Mouse (Mus musculus): ENCODE data around the gene Tns1. TPM values are rescaled to one million over a fixed set of nuclear protein-coding genes. Genes with fewer than 3 reads are reported as not detected.

Gene Tns1
- total and polyA plus RNA-seq, 2 experiments from 2014 or later = 11.7 to 28.0 TPM

- WGBS = 67% methylated on average over 14 of the region's 14 CpGs
- Histone ChIP-seq H3K4me3 (ENCODE audit: low read length) (no peak overlapping the region), H3K27ac (no peak overlapping the region), H3K27me3 (ENCODE audit: insufficient read depth, low read length) (no peaks in the 10 kb centered on the region), H3K36me3 (ENCODE audit: insufficient read depth, low read length) (no peaks in the 10 kb centered on the region), H3K4me1 (ENCODE audit: insufficient read depth, low read length) (no peaks in the 10 kb centered on the region), H3K4me2 (ENCODE audit: low read depth, low read length) (no peak overlapping the region), H3K9ac (replicated peaks; ENCODE audit: low read length) (no peak overlapping the region), H3K9me3 (ENCODE audit: low read length) (no peaks in the 10 kb centered on the region)
- TF ChIP-seq CTCF (IDR thresholded peaks at IDR 0.05; ENCODE audit: low read depth) = no peak
- DNase-seq (ENCODE audit: low spot score) (no peak), ATAC-seq (no peak)
Observed at GRCm38 (mm10) chr1:74156381-74156910, 32.2 kb upstream of the Tns1 start.

- Histone ChIP-seq H3K9me3 (ENCODE audit: low read length) (no peaks in the 10 kb centered on the region), H3K4me1 (ENCODE audit: insufficient read depth, low read length) (no peaks in the 10 kb centered on the region), H3K4me2 (ENCODE audit: low read depth, low read length) (no peak overlapping the region), H3K27me3 (ENCODE audit: insufficient read depth, low read length) (no peaks in the 10 kb centered on the region), H3K27ac (no peak overlapping the region), H3K9ac (replicated peaks; ENCODE audit: low read length) (no peak overlapping the region), H3K4me3 (ENCODE audit: low read length) (no peak overlapping the region), H3K36me3 (ENCODE audit: insufficient read depth, low read length) (no peaks in the 10 kb centered on the region)
- 94% methylated on average over 6 of the region's 6 CpGs for WGBS
- ATAC-seq (no peak), DNase-seq (ENCODE audit: low spot score) (no peak)
- TF ChIP-seq CTCF (IDR thresholded peaks at IDR 0.05; ENCODE audit: low read depth) = no peak
Observed at GRCm38 (mm10) chr1:74155435-74156012, 31.3 kb upstream of the Tns1 start.

GRCm38 (mm10) chr1:74153461-74154184 is 29.4 kb upstream of the Tns1 start, which contains the start of gene Cxcr2:
Gene Cxcr2 (plus strand): TSS chr1:74153989.
- TF ChIP-seq CTCF (IDR thresholded peaks at IDR 0.05; ENCODE audit: low read depth) = no peak
- H3K4me2 ChIP-seq (ENCODE audit: low read depth, low read length) = no peak within 1 kb of the TSS
- no peaks in the 10 kb centered on the region for H3K36me3 ChIP-seq (ENCODE audit: insufficient read depth, low read length)
- no peaks in the 10 kb centered on the region for H3K4me1 ChIP-seq (ENCODE audit: insufficient read depth, low read length)
- H3K27me3 ChIP-seq (ENCODE audit: insufficient read depth, low read length) = no peaks in the 10 kb centered on the region
- no peak within 1 kb of the TSS for H3K27ac ChIP-seq
- 77% methylated on average over 8 of the region's 8 CpGs for WGBS
- H3K4me3 ChIP-seq (ENCODE audit: low read length) = no peak within 1 kb of the TSS
- H3K9me3 ChIP-seq (ENCODE audit: low read length) = no peaks in the 10 kb centered on the region
- DNase-seq (ENCODE audit: low spot score) (no peak), ATAC-seq (no peak)
- H3K9ac ChIP-seq (replicated peaks; ENCODE audit: low read length) = no peak within 1 kb of the TSS

GRCm38 (mm10) chr1:74151091-74151490 is 26.8 kb upstream of the Tns1 start:
- Histone ChIP-seq H3K4me1 (ENCODE audit: insufficient read depth, low read length) (no peaks in the 10 kb centered on the region), H3K4me2 (ENCODE audit: low read depth, low read length) (no peak overlapping the region), H3K27me3 (ENCODE audit: insufficient read depth, low read length) (no peaks in the 10 kb centered on the region), H3K9ac (replicated peaks; ENCODE audit: low read length) (no peak overlapping the region), H3K4me3 (ENCODE audit: low read length) (no peak overlapping the region), H3K36me3 (ENCODE audit: insufficient read depth, low read length) (no peaks in the 10 kb centered on the region), H3K27ac (no peak overlapping the region), H3K9me3 (ENCODE audit: low read length) (no peaks in the 10 kb centered on the region)
- 82% methylated on average over 3 of the region's 3 CpGs for WGBS
- DNase-seq (ENCODE audit: low spot score) (no peak), ATAC-seq (no peak)
- TF ChIP-seq CTCF (IDR thresholded peaks at IDR 0.05; ENCODE audit: low read depth) = no peak

- no peak for TF ChIP-seq CTCF (IDR thresholded peaks at IDR 0.05; ENCODE audit: low read depth)
Observed at GRCm38 (mm10) chr1:74150101-74150500, 25.9 kb upstream of the Tns1 start.

GRCm38 (mm10) chr1:74149106-74149885 is 25.0 kb upstream of the Tns1 start:
- DNase-seq (ENCODE audit: low spot score) (no peak), ATAC-seq (no peak)
- H3K27ac ChIP-seq = no peak overlapping the region
- no peaks in the 10 kb centered on the region for H3K4me1 ChIP-seq (ENCODE audit: insufficient read depth, low read length)
- H3K27me3 ChIP-seq (ENCODE audit: insufficient read depth, low read length) = no peaks in the 10 kb centered on the region
- no peaks in the 10 kb centered on the region for H3K36me3 ChIP-seq (ENCODE audit: insufficient read depth, low read length)
- H3K9me3 ChIP-seq (ENCODE audit: low read length) = no peaks in the 10 kb centered on the region
- WGBS = 87% methylated on average over 6 of the region's 6 CpGs
- no peak for TF ChIP-seq CTCF (IDR thresholded peaks at IDR 0.05; ENCODE audit: low read depth)
- H3K9ac ChIP-seq (replicated peaks; ENCODE audit: low read length) = no peak overlapping the region
- no peak overlapping the region for H3K4me3 ChIP-seq (ENCODE audit: low read length)
- H3K4me2 ChIP-seq (ENCODE audit: low read depth, low read length) = no peak overlapping the region

More at GRCm38 (mm10) chr1:74150101-74150500, 25.9 kb upstream of the Tns1 start:
- no peak for DNase-seq (ENCODE audit: low spot score)
- no peak overlapping the region for H3K9ac ChIP-seq (replicated peaks; ENCODE audit: low read length)
- H3K27me3 ChIP-seq (ENCODE audit: insufficient read depth, low read length) = no peaks in the 10 kb centered on the region
- WGBS = 80% methylated on average over 3 of the region's 3 CpGs
- no peaks in the 10 kb centered on the region for H3K36me3 ChIP-seq (ENCODE audit: insufficient read depth, low read length)
- H3K4me3 ChIP-seq (ENCODE audit: low read length) = no peak overlapping the region
- H3K9me3 ChIP-seq (ENCODE audit: low read length) = no peaks in the 10 kb centered on the region
- H3K27ac ChIP-seq = no peak overlapping the region
- ATAC-seq = no peak
- no peaks in the 10 kb centered on the region for H3K4me1 ChIP-seq (ENCODE audit: insufficient read depth, low read length)
- H3K4me2 ChIP-seq (ENCODE audit: low read depth, low read length) = no peak overlapping the region
